Mouse (Mus musculus) forebrain, embryonic 12.5 days (tissue): ENCODE results near the gene Zfhx3. TPM values are rescaled to one million over a fixed set of nuclear protein-coding genes. Genes with fewer than 3 reads are reported as not detected.

Source experiments
- ATAC-seq: fragments of 200-750 bp; cut with Nextera tagmentation; 2 replicates; pipeline ENCODE4 v1.8.0; 2017; ENCODE audit warnings: moderate TSS enrichment; ENCODE audit not compliant: low FRiP score
- H3K27ac ChIP-seq: fragments of 300-500 bp; sonication (generic); 2 replicates; pipeline ENCODE4 v1.5.1; 2016; ENCODE audit warnings: mild to moderate bottlenecking
- H3K27me3 ChIP-seq: fragments of 300-500 bp; sonication (generic); 2 replicates; pipeline ENCODE4 v1.6.1; 2016; ENCODE audit warnings: mild to moderate bottlenecking
- H3K36me3 ChIP-seq: fragments of 300-500 bp; sonication (generic); replicated peaks from 2 replicates; pipeline ENCODE4 v1.6.1; 2016; ENCODE audit warnings: mild to moderate bottlenecking
- H3K4me1 ChIP-seq: fragments of 300-500 bp; sonication (generic); 2 replicates; pipeline ENCODE4 v1.6.1; 2016
- H3K4me2 ChIP-seq: fragments of 300-500 bp; sonication (generic); 2 replicates; pipeline ENCODE4 v1.6.1; 2016; ENCODE audit warnings: mild to moderate bottlenecking, moderate library complexity
- H3K4me3 ChIP-seq: fragments of 300-500 bp; sonication (generic); replicated peaks from 2 replicates; pipeline ENCODE4 v1.5.1; 2016; ENCODE audit warnings: mild to moderate bottlenecking
- H3K9ac ChIP-seq: fragments of 300-500 bp; sonication (generic); 2 replicates; pipeline ENCODE4 v1.6.1; 2016; ENCODE audit warnings: mild to moderate bottlenecking
- H3K9me3 ChIP-seq: fragments of 300-500 bp; sonication (generic); 2 replicates; pipeline ENCODE4 v1.6.1; 2016
- WGBS: fragments of 180-500 bp; shearing (Covaris S2); methylation state at CpG from one replicate; pipeline ENCODE4 v1.1.7; 2016; 5-methylcytosine and 5-hydroxymethylcytosine counted together
- polyA plus RNA-seq: library from polyadenylated mRNA; unstranded; fragments of >200 nt; fragmentation: Nextera tagmentation; extraction: Ambion mirVana; gene quantifications from 2 replicates; pipeline ENCODE4 v1.2.1, GENCODE M21; 2016

Gene Zfhx3
- polyA plus RNA-seq, 1 experiment from 2014 or later, result 30.5 TPM

- Histone ChIP-seq H3K4me1 (peaks cover 15% of the 10 kb centered on the region), H3K9ac (no peak overlapping the region), H3K4me2 (no peak overlapping the region), H3K36me3 (no peaks in the 10 kb centered on the region), H3K27me3 (no peaks in the 10 kb centered on the region), H3K27ac (0 out of 2 replicates have a peak overlapping the region, but pooled peaks have one; percentile 50), H3K4me3 (no peak overlapping the region), H3K9me3 (no peaks in the 10 kb centered on the region)
- ATAC-seq, result peak; percentile 41; the same call in 1 of the 2 replicates
- WGBS, result 24% methylated on average over 13 of the region's 13 CpGs
These were observed 275.9 kb downstream of the Zfhx3 start for GRCm38 (mm10) chr8:108218171-108218840.

GRCm38 (mm10) chr8:108220511-108220910 is 278.1 kb downstream of the Zfhx3 start:
- WGBS, result 77% methylated on average over 3 of the region's 3 CpGs
- Histone ChIP-seq H3K36me3 (no peaks in the 10 kb centered on the region), H3K4me1 (peaks cover 15% of the 10 kb centered on the region), H3K27me3 (no peaks in the 10 kb centered on the region), H3K4me2 (no peak overlapping the region), H3K27ac (no peak overlapping the region), H3K9me3 (no peaks in the 10 kb centered on the region), H3K9ac (no peak overlapping the region), H3K4me3 (no peak overlapping the region)
- ATAC-seq, result no peak

GRCm38 (mm10) chr8:108222091-108222490 is 279.6 kb downstream of the Zfhx3 start:
- Histone ChIP-seq H3K4me2 (no peak overlapping the region), H3K9ac (no peak overlapping the region), H3K4me3 (no peak overlapping the region), H3K36me3 (no peaks in the 10 kb centered on the region), H3K4me1 (peaks cover 15% of the 10 kb centered on the region), H3K27me3 (no peaks in the 10 kb centered on the region), H3K27ac (no peak overlapping the region), H3K9me3 (no peaks in the 10 kb centered on the region)
- no peak for ATAC-seq
- 83% methylated on average over 2 of the region's 2 CpGs for WGBS

GRCm38 (mm10) chr8:108232326-108232725 is 289.9 kb downstream of the Zfhx3 start:
- 76% methylated on average over 7 of the region's 7 CpGs for WGBS
- no peak for ATAC-seq
- H3K9ac ChIP-seq, result no peak overlapping the region
- H3K36me3 ChIP-seq, result no peaks in the 10 kb centered on the region
- no peaks in the 10 kb centered on the region for H3K9me3 ChIP-seq
- H3K27ac ChIP-seq, result no peak overlapping the region
- no peak overlapping the region for H3K4me2 ChIP-seq
- no peak overlapping the region for H3K4me3 ChIP-seq
- H3K4me1 ChIP-seq, result peaks cover 14% of the 10 kb centered on the region
- peaks cover 3% of the 10 kb centered on the region; the same call in 1 of the 2 replicates for H3K27me3 ChIP-seq

- ATAC-seq, result no peak
- no peak overlapping the region for H3K9ac ChIP-seq
- H3K27ac ChIP-seq, result no peak overlapping the region
- no peaks in the 10 kb centered on the region for H3K36me3 ChIP-seq
- H3K4me3 ChIP-seq, result no peak overlapping the region
- no peak overlapping the region for H3K4me2 ChIP-seq
- no peaks in the 10 kb centered on the region for H3K9me3 ChIP-seq
- H3K27me3 ChIP-seq, result peaks cover 3% of the 10 kb centered on the region; the same call in 1 of the 2 replicates
- 62% methylated on average over 4 of the region's 4 CpGs for WGBS
- peaks cover 14% of the 10 kb centered on the region for H3K4me1 ChIP-seq
These were observed 292.0 kb downstream of the Zfhx3 start for GRCm38 (mm10) chr8:108234481-108234880.

GRCm38 (mm10) chr8:108236715-108237114 is 294.3 kb downstream of the Zfhx3 start:
- 71% methylated on average over 8 of the region's 8 CpGs for WGBS
- H3K4me1 ChIP-seq, result peaks cover 26% of the 10 kb centered on the region

GRCm38 (mm10) chr8:108239531-108239930 is 297.1 kb downstream of the Zfhx3 start:
- 83% methylated on average over 5 of the region's 5 CpGs for WGBS
- H3K4me1 ChIP-seq, result peaks cover 35% of the 10 kb centered on the region

More at GRCm38 (mm10) chr8:108236715-108237114, 294.3 kb downstream of the Zfhx3 start:
- no peak overlapping the region for H3K4me3 ChIP-seq
- peaks cover 11% of the 10 kb centered on the region for H3K27me3 ChIP-seq
- no peak for ATAC-seq
- H3K27ac ChIP-seq, result no peak overlapping the region
- no peak overlapping the region for H3K9ac ChIP-seq
- no peaks in the 10 kb centered on the region for H3K9me3 ChIP-seq
- no peaks in the 10 kb centered on the region for H3K36me3 ChIP-seq
- no peak overlapping the region for H3K4me2 ChIP-seq

GRCm38 (mm10) chr8:108241041-108241690 is 298.7 kb downstream of the Zfhx3 start:
- ATAC-seq, result no peak
- Histone ChIP-seq H3K4me3 (no peak overlapping the region), H3K4me1 (peaks cover 41% of the 10 kb centered on the region), H3K36me3 (no peaks in the 10 kb centered on the region), H3K9me3 (no peaks in the 10 kb centered on the region), H3K9ac (no peak overlapping the region), H3K4me2 (no peak overlapping the region), H3K27ac (no peak overlapping the region), H3K27me3 (peaks cover 11% of the 10 kb centered on the region)
- WGBS, result 45% methylated on average over 19 of the region's 19 CpGs

More at GRCm38 (mm10) chr8:108239531-108239930, 297.1 kb downstream of the Zfhx3 start:
- H3K4me3 ChIP-seq, result no peak overlapping the region
- H3K27me3 ChIP-seq, result peaks cover 11% of the 10 kb centered on the region
- H3K36me3 ChIP-seq, result no peaks in the 10 kb centered on the region
- H3K9ac ChIP-seq, result no peak overlapping the region
- no peak overlapping the region for H3K27ac ChIP-seq
- H3K4me2 ChIP-seq, result no peak overlapping the region
- no peaks in the 10 kb centered on the region for H3K9me3 ChIP-seq
- no peak for ATAC-seq

GRCm38 (mm10) chr8:108243270-108243669 is 300.8 kb downstream of the Zfhx3 start:
- no peaks in the 10 kb centered on the region for H3K36me3 ChIP-seq
- peaks cover 61% of the 10 kb centered on the region for H3K4me1 ChIP-seq
- ATAC-seq, result no peak
- no peak overlapping the region for H3K4me2 ChIP-seq
- H3K9ac ChIP-seq, result no peak overlapping the region
- no peaks in the 10 kb centered on the region for H3K9me3 ChIP-seq
- WGBS, result 15% methylated on average over 9 of the region's 9 CpGs
- peaks cover 10% of the 10 kb centered on the region for H3K27me3 ChIP-seq
- H3K27ac ChIP-seq, result 0 out of 2 replicates have a peak overlapping the region, but pooled peaks have one; percentile 31
- no peak overlapping the region for H3K4me3 ChIP-seq

- peaks cover 10% of the 10 kb centered on the region for H3K27me3 ChIP-seq
- no peaks in the 10 kb centered on the region for H3K9me3 ChIP-seq
- H3K4me1 ChIP-seq, result peaks cover 61% of the 10 kb centered on the region
- no peaks in the 10 kb centered on the region for H3K36me3 ChIP-seq
- H3K4me3 ChIP-seq, result peak overlapping the region; percentile 25
- WGBS, result 15% methylated on average over 17 of the region's 17 CpGs
- H3K27ac ChIP-seq, result peak overlapping the region; percentile 87
- ATAC-seq, result peak; percentile 73
- H3K4me2 ChIP-seq, result peak overlapping the region; percentile 53
- peak overlapping the region; percentile 47; the same call in 1 of the 2 replicates for H3K9ac ChIP-seq
These were observed 302.4 kb downstream of the Zfhx3 start for GRCm38 (mm10) chr8:108244636-108245494.

GRCm38 (mm10) chr8:108245575-108245974 is 303.1 kb downstream of the Zfhx3 start:
- H3K27me3 ChIP-seq, result peaks cover 10% of the 10 kb centered on the region
- H3K4me1 ChIP-seq, result peaks cover 58% of the 10 kb centered on the region
- 0 out of 2 replicates have a peak, but pooled peaks have one; percentile 34 for ATAC-seq
- H3K36me3 ChIP-seq, result no peaks in the 10 kb centered on the region
- WGBS, result 7% methylated on average over 8 of the region's 8 CpGs
- 0 out of 2 replicates have a peak overlapping the region, but pooled peaks have one; percentile 29 for H3K9ac ChIP-seq
- no peaks in the 10 kb centered on the region for H3K9me3 ChIP-seq
- H3K4me2 ChIP-seq, result peak overlapping the region; percentile 53
- H3K4me3 ChIP-seq, result peak overlapping the region; percentile 25
- H3K27ac ChIP-seq, result peak overlapping the region; percentile 87
